Mouse (Mus musculus): ENCODE results near the gene Csnk2a2.

DNA sequence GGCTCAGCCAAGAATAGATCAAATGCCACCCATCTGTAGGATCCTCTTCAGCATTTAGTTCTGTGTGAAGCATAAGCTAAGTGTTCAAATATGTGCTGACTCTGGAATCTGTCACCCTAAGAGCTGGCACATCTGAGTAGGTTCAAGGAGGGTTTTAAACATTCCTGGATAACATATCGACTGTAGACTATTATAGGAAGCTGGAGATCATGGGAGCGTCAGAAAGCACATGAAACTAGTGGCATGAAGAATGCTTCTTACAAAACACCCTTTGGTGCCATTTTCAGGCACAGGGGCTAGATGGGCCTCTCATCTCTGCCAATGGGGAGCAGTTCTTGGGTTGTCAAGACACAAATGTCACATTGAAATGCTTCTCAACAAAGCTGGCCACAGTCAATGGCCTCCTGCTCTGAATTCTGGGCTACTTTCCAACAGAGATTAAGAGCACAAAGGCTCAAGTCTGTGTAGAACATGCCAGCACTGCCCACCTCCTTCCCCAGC is 63.0 kb downstream of the Csnk2a2 start:
- TF ChIP-seq CTCF (IDR thresholded peaks at IDR 0.05; ENCODE audit: borderline replicate concordance, insufficient read depth, low read length) (no peak), POLR2A (IDR thresholded peaks at IDR 0.05; ENCODE audit: low read depth, low read length) (no peak)
